Mouse (Mus musculus) ovary, postnatal 14 days (tissue): ENCODE data around the gene Celf2.

Experiments used
- DNase-seq: peaks from one replicate; pipeline ENCODE4 v3.0.0; 2022; ENCODE audit warnings: low spot score

Celf2 gene

GRCm38 (mm10) chr2:7082376-7083025 lies 426.9 kb downstream of the Celf2 start:
- DNase-seq: no peak

GRCm38 (mm10) chr2:7080794-7081783 lies 428.3 kb downstream of the Celf2 start:
- no peak for DNase-seq

DNA sequence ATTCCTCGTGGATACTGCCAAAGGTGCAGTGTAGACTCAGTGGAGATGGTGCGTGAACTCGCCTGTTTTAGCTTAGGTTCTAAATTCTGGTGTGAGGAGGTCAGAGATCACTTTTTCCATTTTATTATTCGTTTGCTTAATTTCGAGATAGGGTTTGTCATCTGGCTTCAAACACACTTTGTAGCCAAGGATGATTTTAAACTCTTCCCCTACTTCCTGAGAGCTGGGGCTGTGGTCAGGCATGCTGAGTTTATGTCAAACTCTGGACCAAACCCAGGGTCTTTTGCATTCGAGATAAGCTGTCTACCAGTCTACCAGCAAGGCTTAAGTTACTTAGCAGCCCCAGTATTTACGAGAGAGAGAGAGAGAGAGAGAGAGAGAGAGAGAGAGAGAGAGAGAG lies 429.3 kb downstream of the Celf2 start:
- no peak for DNase-seq

GRCm38 (mm10) chr2:7079390-7079789 lies 430.0 kb downstream of the Celf2 start:
- no peak for DNase-seq

DNA sequence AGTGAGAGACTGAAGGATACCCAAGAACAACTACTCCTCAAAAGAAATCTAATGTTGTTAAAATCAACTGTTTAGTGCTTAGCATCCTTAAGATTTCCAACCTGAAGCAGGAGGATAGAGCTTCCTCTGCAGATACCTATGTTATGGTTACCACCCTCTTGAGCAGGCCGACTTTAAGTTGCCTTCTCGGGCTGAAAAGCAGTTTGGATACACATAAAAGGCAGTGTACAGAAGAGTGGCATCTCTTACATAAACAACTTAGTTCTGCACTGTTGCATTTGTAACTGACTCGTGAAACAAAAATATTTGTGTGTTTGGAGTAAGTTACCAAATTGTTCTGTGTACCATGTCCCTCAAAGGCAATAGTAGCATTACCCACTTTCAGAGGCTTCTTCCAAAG lies 435.6 kb downstream of the Celf2 start:
- no peak for DNase-seq

GRCm38 (mm10) chr2:7072344-7073265 lies 436.8 kb downstream of the Celf2 start:
- no peak for DNase-seq

- no peak for DNase-seq
Measured at GRCm38 (mm10) chr2:7069458-7069857, 439.9 kb downstream of the Celf2 start.

DNA sequence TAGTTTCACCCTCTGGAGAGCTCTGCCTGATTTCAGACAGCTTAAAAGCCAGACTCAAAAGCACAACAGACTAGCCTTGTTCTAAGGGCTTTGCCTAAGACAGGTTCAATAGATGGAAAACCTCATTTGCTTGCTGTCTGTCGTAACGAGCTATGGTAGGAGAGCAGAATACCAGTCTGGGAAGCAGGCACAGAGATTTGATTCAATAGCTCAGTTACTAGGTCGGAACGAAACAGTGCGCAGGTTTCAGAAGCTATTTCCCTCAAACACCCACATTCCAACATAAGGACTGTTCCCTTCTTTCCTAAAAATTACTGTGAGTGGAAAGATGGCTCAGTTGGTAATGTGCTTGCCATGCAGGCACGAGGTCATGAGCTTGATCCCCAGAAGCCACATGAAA lies 441.1 kb downstream of the Celf2 start:
- DNase-seq: no peak

GRCm38 (mm10) chr2:7063574-7064192 lies 445.7 kb downstream of the Celf2 start:
- DNase-seq: no peak

GRCm38 (mm10) chr2:7060490-7061105 lies 448.8 kb downstream of the Celf2 start:
- DNase-seq: no peak

- no peak for DNase-seq
Measured at GRCm38 (mm10) chr2:7056401-7056800, 453.0 kb downstream of the Celf2 start.

DNA sequence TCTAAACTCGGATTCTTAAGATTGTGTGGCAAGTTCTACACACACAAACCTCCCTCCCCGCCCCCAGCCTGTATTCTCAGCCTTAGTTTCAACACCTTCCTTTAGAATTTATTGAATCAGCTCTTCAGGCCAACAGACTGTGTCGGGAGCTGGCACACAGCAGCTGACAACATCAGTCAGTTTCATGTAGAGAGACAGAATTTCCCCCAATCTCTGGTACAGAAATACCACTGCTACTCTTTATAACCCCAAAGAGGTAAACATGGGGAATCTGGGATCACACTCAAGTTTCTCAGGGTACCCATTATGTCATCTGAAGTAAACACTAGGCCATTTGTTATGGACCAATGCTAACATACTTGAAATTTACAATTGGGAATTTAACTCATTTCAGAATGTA lies 453.4 kb downstream of the Celf2 start:
- no peak for DNase-seq

DNA sequence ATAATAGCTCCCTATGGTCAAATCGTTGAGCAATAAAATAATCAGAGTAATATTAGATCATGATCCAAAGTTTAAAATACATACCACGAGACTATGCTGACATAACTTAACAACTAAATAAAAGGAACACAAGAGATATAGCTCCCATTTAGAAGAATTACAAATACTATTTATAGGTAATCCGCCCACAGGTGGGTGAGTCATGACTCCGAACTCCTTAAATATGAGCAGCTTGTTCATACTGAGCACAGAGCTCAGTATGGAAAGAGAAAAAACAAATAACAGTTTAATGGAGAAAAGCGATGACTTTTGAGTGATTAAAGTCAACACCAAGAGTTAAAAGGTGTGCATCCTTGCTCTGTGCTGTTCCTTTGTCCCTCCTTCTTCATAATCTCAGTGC lies 458.3 kb downstream of the Celf2 start:
- no peak for DNase-seq

- no peak for DNase-seq
Measured at GRCm38 (mm10) chr2:7046155-7046554, 463.2 kb downstream of the Celf2 start.

DNA sequence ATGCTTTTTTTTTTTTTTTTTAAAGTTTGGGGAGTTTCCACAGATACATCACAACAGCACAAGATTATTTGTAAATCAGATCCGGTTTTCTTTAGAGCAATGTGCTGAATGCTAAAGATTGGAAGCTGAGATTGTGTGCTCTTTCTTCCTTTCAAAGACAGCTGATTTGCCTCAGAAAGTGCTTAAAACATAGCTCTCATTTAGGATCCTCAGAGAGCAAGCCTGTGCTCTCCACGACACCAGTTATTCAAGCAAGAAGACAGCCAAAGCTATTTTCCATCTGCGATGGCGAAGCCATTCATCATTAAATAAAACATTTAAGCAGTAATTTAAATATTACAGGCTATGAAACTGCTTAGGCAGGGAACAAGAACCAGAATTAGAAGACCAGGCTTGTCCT lies 463.8 kb downstream of the Celf2 start:
- DNase-seq: no peak

- no peak for DNase-seq
Measured at GRCm38 (mm10) chr2:7043770-7044459, 465.4 kb downstream of the Celf2 start.

DNA sequence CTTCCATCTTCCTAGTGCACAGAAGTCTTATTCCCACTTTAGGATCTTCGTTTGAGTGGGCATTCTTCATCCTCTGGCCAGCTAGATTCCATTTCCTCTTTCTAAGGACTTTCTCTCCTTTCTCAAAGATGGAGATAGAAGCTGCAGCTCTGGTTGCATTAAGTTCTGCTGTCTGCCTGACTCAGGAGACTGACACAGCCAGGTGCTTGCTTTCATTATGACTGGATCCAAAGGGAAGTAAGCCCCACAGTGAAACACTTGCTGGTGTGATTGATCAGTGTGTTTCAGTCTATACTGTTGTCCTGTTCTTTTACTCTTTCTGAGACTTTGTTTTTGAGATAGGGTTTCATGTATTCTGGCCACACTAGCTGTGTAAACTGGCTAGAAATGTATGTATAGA lies 468.4 kb downstream of the Celf2 start:
- no peak for DNase-seq

GRCm38 (mm10) chr2:7038991-7039390 lies 470.4 kb downstream of the Celf2 start:
- DNase-seq: no peak

DNA sequence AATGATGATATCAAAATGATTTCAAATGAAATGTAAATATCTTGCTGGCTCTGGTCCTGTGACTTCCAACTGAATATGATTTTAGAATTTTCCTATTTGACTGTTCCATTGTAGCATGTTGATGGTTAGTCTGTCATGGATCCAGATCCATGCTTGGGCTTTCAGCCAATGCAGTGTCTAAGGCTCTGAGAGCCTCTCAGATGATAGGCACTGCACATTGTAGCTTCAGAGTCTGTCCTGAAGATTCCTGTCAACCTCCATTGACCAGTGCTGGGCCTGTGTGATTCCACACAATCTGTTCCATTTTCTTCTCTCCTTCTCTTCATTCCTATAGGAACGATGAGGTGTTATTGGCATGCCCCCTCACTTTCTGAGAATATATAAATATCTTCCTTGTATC lies 478.0 kb downstream of the Celf2 start:
- DNase-seq: no peak

GRCm38 (mm10) chr2:7026737-7027136 lies 482.6 kb downstream of the Celf2 start:
- DNase-seq: no peak

- no peak for DNase-seq
Measured at GRCm38 (mm10) chr2:7025594-7025993, 483.8 kb downstream of the Celf2 start.
